Mouse (Mus musculus) midbrain, embryonic 10.5 days (tissue): Measurements from ENCODE around the gene Fastkd1. TPM values are rescaled to one million over a fixed set of nuclear protein-coding genes. Genes with fewer than 3 reads are reported as not detected.
A peak's percentile ranks its signal among the peaks of the same experiment; 100 is the strongest.

Experiments used
- DNase-seq: peaks from one replicate; pipeline ENCODE4 v3.0.0-alpha.2; 2017; ENCODE audit warnings: low spot score
- H3K27ac ChIP-seq: fragments of 300-500 bp; sonication (generic); replicated peaks from 2 replicates; pipeline ENCODE4 v1.5.1; 2016; ENCODE audit warnings: mild to moderate bottlenecking
- H3K27me3 ChIP-seq: fragments of 300-500 bp; sonication (generic); 2 replicates; pipeline ENCODE4 v1.6.1; 2016; ENCODE audit warnings: low read depth, mild to moderate bottlenecking; ENCODE audit not compliant: poor library complexity, severe bottlenecking
- H3K36me3 ChIP-seq: fragments of 300-500 bp; sonication (generic); 2 replicates; pipeline ENCODE4 v1.6.1; 2016; ENCODE audit warnings: mild to moderate bottlenecking, moderate library complexity
- H3K4me1 ChIP-seq: fragments of 300-500 bp; sonication (generic); 2 replicates; pipeline ENCODE4 v1.6.1; 2016
- H3K4me3 ChIP-seq: fragments of 300-500 bp; sonication (generic); 2 replicates; pipeline ENCODE4 v1.5.1; 2016; ENCODE audit warnings: mild to moderate bottlenecking, moderate library complexity
- H3K9me3 ChIP-seq: fragments of 300-500 bp; sonication (generic); replicated peaks from 2 replicates; pipeline ENCODE4 v1.6.1; 2016; ENCODE audit warnings: mild to moderate bottlenecking
- WGBS: fragments of 180-500 bp; shearing (Covaris S2); methylation state at CpG from one replicate; pipeline ENCODE4 v1.1.7; 2016; 5-methylcytosine and 5-hydroxymethylcytosine counted together
- polyA plus RNA-seq: library from polyadenylated mRNA; unstranded; fragments of >200 nt; fragmentation: Nextera tagmentation; extraction: Ambion mirVana; gene quantifications from 2 replicates; pipeline ENCODE4 v1.2.1, GENCODE M21; 2016

The Fastkd1 gene
- 15.8 and 17.7 TPM in 2 replicates for polyA plus RNA-seq

DNA sequence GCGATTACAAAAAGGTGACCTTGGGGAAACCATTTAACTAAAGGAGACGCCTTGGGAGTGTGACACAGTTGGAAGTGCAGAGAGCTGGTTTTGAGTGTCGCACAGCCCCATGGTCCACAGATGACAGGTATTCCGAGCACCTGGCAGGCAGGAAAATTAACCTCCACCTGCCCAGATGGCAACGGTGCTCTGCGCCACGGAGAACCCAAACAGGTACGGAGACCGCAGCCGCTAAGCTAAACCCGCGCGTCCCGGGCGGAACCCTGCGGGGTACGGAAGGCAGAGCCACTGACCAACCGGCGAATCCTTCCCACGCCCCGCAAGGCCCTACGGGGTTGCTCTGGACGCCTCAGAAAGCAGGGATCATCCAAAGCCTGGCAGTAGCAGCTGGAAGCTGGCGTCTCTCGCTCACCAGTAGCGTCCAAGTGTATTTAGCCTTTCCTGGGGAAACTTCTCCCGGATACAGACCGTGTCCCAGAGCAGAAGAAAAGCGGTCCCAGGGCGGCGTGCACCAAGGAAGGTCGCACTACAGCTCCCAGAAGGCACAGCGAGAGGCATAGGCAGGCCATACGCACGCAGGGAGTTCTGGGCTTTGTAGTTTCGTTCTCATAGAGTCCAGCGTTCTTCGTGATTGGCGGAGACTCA is at the start of gene Fastkd1:
TSS of gene Fastkd1 (minus strand) at position 536 of the 645 bp plus-strand sequence.
- no peaks in the 10 kb centered on the region for H3K9me3 ChIP-seq
- DNase-seq: peak; percentile 86
- peaks cover 14% of the 10 kb centered on the region for H3K36me3 ChIP-seq
- WGBS: under 1% methylated on average over 39 of the region's 39 CpGs
- no peaks in the 10 kb centered on the region for H3K27me3 ChIP-seq
- H3K4me1 ChIP-seq: peaks cover 10% of the 10 kb centered on the region
- peak within 1 kb of the TSS; percentile 86 for H3K27ac ChIP-seq
- peak within 1 kb of the TSS; percentile 88 for H3K4me3 ChIP-seq

DNA sequence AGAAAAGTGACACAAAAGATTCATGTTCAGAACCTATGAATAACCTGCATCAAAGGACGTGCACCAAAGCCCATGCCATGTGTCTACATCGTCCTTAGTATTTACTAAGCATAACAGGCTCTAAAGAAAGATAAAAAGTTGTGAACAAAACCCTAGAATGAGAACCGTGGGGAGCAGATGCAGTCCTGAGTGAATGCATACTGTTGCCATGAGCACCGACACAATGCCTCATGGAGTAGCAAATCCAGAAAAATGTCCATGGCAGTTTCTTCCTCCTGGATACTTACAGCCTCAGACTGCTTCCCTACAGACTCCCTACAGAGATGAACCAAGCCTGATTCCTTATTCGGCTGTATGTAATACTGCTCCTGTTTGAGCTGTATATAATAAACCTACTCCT is 47.7 kb upstream of the Fastkd1 start:
- WGBS: 34% methylated on average over 5 of the region's 5 CpGs
- Histone ChIP-seq H3K4me1 (peaks cover 36% of the 10 kb centered on the region), H3K4me3 (no peak overlapping the region), H3K9me3 (no peaks in the 10 kb centered on the region), H3K27ac (peak overlapping the region; percentile 6; the same call in 1 of the 2 replicates), H3K27me3 (no peaks in the 10 kb centered on the region), H3K36me3 (peaks cover 16% of the 10 kb centered on the region)
- peak; percentile 48 for DNase-seq

DNA sequence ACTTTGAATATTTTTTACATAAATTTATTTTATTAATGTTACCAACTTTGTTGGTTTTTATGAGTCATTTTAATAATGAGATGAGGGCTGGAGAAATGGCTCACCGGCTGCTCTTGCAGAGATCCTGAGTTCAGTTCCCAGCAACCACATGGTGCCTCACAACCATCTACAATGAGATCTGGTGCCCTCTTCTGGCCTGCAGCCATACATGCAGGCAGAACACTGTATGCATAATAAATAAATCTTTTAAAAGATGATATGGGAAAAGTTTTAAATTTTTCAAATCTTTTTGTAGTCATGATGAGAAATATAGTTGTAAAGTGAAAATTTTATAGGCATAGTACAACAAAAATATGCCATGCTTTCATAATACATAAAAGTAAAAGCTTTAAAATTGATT is 31.8 kb upstream of the Fastkd1 start:
- H3K9me3 ChIP-seq: peaks cover 7% of the 10 kb centered on the region
- no peak overlapping the region for H3K27ac ChIP-seq
- no peak for DNase-seq
- 90% methylated on average over 1 of the region's 1 CpGs for WGBS
- H3K36me3 ChIP-seq: peaks cover 99% of the 10 kb centered on the region
- no peaks in the 10 kb centered on the region for H3K4me1 ChIP-seq
- no peaks in the 10 kb centered on the region for H3K27me3 ChIP-seq
- no peak overlapping the region for H3K4me3 ChIP-seq

DNA sequence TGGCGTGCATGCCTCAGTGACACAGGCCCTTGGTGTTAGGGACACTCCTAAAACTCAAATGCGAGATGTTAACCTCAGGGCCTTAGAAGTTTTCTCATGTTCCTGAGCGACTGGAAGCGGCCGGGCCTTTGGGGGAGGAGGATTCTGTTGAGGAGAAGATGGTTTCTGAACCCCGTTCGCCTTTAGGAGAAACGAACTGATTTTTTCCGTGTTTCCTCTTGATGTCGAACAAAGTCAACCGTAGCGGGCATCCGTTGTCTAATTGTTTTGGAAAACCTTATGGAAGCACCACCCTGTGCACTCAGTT is 10.2 kb upstream of the Fastkd1 start:
- DNase-seq: no peak
- H3K36me3 ChIP-seq: peaks cover 7% of the 10 kb centered on the region; the same call in 1 of the 2 replicates
- H3K27me3 ChIP-seq: no peaks in the 10 kb centered on the region; the same call in 1 of the 2 replicates
- H3K4me3 ChIP-seq: peak overlapping the region; percentile 98
- H3K9me3 ChIP-seq: no peaks in the 10 kb centered on the region
- 2% methylated on average over 13 of the region's 13 CpGs for WGBS
- H3K4me1 ChIP-seq: peaks cover 19% of the 10 kb centered on the region
- H3K27ac ChIP-seq: peak overlapping the region; percentile 95

DNA sequence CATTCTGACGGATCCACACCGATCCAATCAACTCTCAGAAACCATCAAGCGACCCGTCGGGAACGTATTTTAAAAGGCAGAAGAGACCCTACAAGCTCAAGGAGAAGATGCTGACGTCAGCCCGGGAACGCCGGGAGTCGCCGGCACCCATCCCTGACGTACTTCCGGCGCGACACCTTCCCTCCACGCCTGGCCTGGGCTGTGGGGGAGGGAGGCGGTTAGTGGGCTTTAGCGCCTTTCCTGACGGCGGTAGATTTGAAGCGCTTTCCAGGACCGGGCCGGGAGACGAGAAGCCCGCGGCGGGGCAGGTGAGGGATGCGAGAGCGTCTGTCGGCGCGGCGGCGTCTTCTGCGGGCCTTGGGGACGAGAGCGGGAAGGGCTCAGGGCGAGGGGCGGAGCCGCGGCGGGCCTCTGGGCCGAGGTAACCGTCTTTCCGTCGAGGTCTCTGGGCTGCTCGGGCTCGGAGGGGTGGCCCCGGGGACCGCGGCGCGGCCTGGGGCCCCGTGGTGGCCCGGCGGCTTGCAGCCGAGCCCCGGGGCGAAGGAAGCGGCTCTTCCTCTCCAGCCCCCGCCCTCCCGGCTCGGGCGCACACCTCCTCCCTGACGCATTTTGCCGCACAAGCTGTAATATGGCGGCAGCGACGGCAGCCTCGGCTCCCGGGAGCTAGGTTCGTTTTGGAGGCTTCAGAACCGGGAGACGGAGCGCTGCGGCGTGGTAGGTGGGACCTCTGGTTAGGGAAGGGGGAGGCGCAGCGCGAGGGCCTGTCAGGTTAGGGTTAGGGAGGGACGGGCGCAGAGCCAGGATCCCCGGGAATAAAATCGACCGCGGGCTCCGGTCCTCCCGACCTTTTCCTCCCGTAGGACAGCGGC is 9.6 kb upstream of the Fastkd1 start:
- peak overlapping the region; percentile 98 for H3K4me3 ChIP-seq
- H3K27me3 ChIP-seq: no peaks in the 10 kb centered on the region; the same call in 1 of the 2 replicates
- DNase-seq: peak; percentile 97
- H3K27ac ChIP-seq: peak overlapping the region; percentile 95
- WGBS: under 1% methylated on average over 91 of the region's 91 CpGs
- H3K36me3 ChIP-seq: peaks cover 7% of the 10 kb centered on the region; the same call in 1 of the 2 replicates
- H3K9me3 ChIP-seq: no peaks in the 10 kb centered on the region
- peaks cover 19% of the 10 kb centered on the region for H3K4me1 ChIP-seq

DNA sequence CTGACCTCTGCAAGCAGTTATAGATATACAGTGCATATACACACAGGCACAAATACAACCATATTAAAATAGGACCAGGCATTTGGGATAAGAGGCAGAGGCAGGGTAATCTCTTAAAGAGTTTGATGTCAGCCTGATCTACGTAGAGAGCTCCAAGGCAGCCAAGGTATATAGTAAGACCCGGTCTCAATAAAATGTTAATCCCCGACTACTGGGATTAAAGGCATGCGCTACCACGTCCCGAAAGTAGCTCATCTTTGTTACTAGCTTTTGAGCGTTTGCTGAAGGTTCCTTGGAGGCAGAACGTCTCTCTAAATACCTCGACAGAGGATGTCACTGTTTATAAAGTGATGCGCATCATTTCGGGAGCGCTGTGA is 8.9 kb upstream of the Fastkd1 start, which contains the start of gene Ppig:
TSS of gene Ppig (plus strand) at position 273 of the 377 bp plus-strand sequence.
- peaks cover 19% of the 10 kb centered on the region for H3K4me1 ChIP-seq
- WGBS: 7% methylated on average over 12 of the region's 12 CpGs
- H3K36me3 ChIP-seq: peaks cover 6% of the 10 kb centered on the region; the same call in 1 of the 2 replicates

DNA sequence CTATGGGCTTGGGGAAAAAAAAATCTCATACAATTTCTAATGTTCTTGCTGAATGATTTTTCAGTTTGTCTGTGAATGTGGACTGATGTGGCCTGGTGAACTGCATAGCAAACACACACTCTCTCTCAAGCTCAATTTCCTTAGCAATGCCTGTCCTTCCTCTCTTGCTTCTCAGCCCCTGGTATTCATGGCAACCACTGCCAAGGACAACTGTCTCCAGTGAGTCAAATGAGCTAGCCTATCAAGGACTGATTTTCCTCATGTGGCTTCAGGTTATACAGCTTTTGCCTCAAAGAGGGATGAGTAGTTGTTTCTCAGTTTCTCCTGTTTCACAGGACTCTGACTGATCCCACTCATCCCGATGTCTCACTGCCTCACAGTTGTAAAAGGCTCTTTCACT is 5.8 kb upstream of the Fastkd1 start:
- H3K9me3 ChIP-seq: no peaks in the 10 kb centered on the region
- 85% methylated on average over 1 of the region's 1 CpGs for WGBS
- H3K27ac ChIP-seq: no peak overlapping the region

More for the DNA sequence above, 8.9 kb upstream of the Fastkd1 start, which contains the start of gene Ppig:
- Histone ChIP-seq H3K4me3 (peak within 1 kb of the TSS; percentile 98), H3K9me3 (no peaks in the 10 kb centered on the region), H3K27me3 (no peaks in the 10 kb centered on the region; the same call in 1 of the 2 replicates), H3K27ac (peak within 1 kb of the TSS; percentile 95)
- no peak for DNase-seq

DNA sequence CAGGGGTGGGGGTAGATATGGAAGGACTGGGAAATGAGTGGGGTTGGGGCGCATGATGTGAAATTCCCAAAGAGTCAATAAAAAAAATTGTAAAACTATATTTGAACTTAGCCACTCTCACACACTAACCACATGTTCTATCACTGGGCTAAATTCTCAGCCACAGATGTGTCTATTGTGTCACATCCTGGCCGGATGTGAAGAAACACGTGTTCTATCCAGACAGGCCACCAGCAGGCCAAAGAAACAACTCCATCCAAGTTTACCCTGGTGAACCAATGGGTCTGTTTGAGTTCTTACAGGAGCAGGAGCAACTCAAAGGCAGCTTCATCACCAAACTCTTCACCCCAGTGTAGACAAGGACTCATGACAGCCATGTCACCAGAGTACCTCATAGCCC is 3.2 kb upstream of the Fastkd1 start:
- WGBS: 79% methylated on average over 3 of the region's 3 CpGs
- Histone ChIP-seq H3K36me3 (no peaks in the 10 kb centered on the region), H3K27me3 (no peaks in the 10 kb centered on the region; the same call in 1 of the 2 replicates), H3K9me3 (no peaks in the 10 kb centered on the region), H3K4me1 (peaks cover 10% of the 10 kb centered on the region), H3K4me3 (no peak overlapping the region), H3K27ac (no peak overlapping the region)
- DNase-seq: no peak

More for the DNA sequence above, 5.8 kb upstream of the Fastkd1 start:
- H3K4me3 ChIP-seq: no peak overlapping the region
- H3K27me3 ChIP-seq: no peaks in the 10 kb centered on the region; the same call in 1 of the 2 replicates
- H3K4me1 ChIP-seq: peaks cover 13% of the 10 kb centered on the region
- no peaks in the 10 kb centered on the region for H3K36me3 ChIP-seq
- DNase-seq: no peak

DNA sequence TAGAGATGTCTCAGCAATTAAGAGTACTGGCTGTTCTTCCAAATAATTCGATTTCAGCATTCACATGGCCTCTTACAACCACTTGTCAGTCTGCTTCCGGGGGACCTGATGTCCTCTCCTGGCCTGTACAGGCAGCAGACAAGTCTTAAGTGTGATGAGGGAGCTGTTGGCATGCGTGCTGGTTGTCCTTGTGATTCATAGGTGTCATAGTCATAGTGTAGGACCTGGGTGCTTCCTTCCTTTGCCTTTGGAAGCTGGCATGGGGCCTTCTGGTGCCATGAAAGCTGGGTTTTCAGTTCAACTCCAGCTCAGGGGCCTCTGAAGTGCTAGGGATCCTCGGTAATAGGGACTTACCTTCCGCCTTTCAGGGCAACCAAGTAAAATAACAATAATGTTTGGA is 810 bp upstream of the Fastkd1 start:
- no peak overlapping the region for H3K4me3 ChIP-seq
- H3K9me3 ChIP-seq: no peaks in the 10 kb centered on the region
- H3K36me3 ChIP-seq: peaks cover 11% of the 10 kb centered on the region
- H3K4me1 ChIP-seq: peaks cover 10% of the 10 kb centered on the region
- WGBS: 82% methylated on average over 5 of the region's 5 CpGs
- H3K27ac ChIP-seq: no peak overlapping the region
- no peak for DNase-seq
- no peaks in the 10 kb centered on the region for H3K27me3 ChIP-seq

DNA sequence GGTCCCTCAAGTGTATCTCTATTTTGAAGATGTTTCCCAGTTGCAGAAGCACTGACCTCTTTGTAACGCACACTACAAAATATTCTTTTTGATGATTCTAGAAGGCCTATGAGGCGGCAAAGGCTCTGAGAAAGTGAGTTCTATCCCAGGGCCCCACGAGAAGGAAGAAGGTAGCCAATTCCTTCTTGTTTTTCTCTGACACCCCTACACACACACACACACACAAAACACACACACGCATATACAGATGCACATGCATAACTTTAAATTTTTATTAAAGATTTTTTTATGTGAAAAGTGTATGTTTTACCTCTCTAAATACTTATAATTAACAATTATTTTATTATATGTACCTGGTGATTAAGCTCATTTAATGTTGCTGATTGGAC is 304 bp upstream of the Fastkd1 start:
- WGBS: 31% methylated on average over 4 of the region's 4 CpGs
- peaks cover 11% of the 10 kb centered on the region for H3K36me3 ChIP-seq
- H3K4me1 ChIP-seq: peaks cover 10% of the 10 kb centered on the region
- no peak for DNase-seq
- H3K4me3 ChIP-seq: peak overlapping the region; percentile 88
- peak overlapping the region; percentile 86 for H3K27ac ChIP-seq
- no peaks in the 10 kb centered on the region for H3K27me3 ChIP-seq
- no peaks in the 10 kb centered on the region for H3K9me3 ChIP-seq

DNA sequence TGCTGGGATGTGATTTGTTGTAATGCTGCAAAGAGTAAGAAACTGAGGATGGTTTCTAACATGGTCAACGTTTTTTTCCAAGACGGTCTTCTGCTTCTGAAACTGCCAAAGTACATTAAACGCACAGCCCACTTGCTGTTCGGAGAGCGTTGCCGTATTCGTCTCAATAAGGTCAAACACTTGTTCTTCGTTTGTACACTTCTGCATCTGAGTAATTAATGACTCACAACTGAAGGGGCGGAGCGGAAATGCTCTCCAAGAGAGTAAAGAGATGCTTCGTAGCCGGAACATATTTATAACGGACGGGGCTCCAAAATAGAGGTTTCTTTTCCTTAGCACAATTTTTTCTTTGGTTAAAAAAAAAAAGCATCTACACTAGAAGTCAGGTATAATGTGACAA is 1.1 kb downstream of the Fastkd1 start:
- Histone ChIP-seq H3K4me1 (peaks cover 10% of the 10 kb centered on the region), H3K4me3 (no peak overlapping the region), H3K27ac (no peak overlapping the region), H3K9me3 (no peaks in the 10 kb centered on the region), H3K27me3 (no peaks in the 10 kb centered on the region), H3K36me3 (peaks cover 21% of the 10 kb centered on the region)
- 94% methylated on average over 14 of the region's 14 CpGs for WGBS
- DNase-seq: no peak

DNA sequence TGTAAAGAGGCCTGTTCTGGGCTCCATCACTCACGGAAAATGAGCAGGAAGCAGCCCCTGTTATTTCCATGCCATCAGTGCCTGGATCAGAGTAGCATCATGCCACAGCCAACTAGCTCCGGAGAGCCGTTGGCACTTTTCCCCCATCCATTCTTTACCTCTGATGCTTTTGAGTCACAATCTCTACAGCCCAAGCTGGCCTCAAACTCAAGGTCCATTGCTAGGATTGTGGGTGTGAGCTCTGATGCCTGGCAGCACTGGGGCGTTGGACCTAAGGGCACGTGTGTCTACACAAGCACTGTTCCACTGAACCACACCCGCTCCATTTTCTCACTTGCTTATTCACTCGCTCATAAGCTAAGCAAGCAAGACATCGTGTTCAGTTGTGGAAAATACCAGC is 12.9 kb downstream of the Fastkd1 start:
- H3K4me1 ChIP-seq: no peaks in the 10 kb centered on the region
- H3K27me3 ChIP-seq: no peaks in the 10 kb centered on the region
- WGBS: 94% methylated on average over 8 of the region's 8 CpGs
- no peak overlapping the region for H3K27ac ChIP-seq
- H3K9me3 ChIP-seq: no peaks in the 10 kb centered on the region
- no peak overlapping the region for H3K4me3 ChIP-seq
- H3K36me3 ChIP-seq: peaks cover 78% of the 10 kb centered on the region
- DNase-seq: no peak

DNA sequence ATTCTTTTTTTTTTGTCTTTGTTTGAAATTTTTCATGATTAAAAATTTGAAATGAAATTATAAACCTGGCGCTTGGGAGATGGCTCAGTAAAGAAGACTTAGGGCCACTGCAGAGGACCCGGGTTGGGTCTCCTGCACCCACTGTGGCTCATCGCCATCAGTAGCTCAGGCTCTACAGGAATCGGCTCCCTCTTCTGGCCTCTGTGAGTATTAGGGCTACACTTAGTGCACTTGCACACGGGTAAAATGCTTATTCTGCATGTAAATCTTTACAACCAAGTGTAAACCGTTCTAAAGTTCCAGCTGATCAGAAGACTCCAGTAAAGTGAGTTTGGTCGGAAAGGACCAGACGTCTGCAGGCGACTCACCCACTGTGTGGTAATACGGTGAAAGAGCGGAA is 19.8 kb downstream of the Fastkd1 start:
- no peaks in the 10 kb centered on the region for H3K9me3 ChIP-seq
- no peaks in the 10 kb centered on the region for H3K4me1 ChIP-seq
- no peaks in the 10 kb centered on the region; the same call in 1 of the 2 replicates for H3K27me3 ChIP-seq
- no peak overlapping the region for H3K27ac ChIP-seq
- 94% methylated on average over 11 of the region's 11 CpGs for WGBS
- H3K4me3 ChIP-seq: no peak overlapping the region
- no peak for DNase-seq
- peaks cover 84% of the 10 kb centered on the region for H3K36me3 ChIP-seq
